Mouse (Mus musculus): ENCODE measurements around the gene Ipmk.

Gene Ipmk

DNA sequence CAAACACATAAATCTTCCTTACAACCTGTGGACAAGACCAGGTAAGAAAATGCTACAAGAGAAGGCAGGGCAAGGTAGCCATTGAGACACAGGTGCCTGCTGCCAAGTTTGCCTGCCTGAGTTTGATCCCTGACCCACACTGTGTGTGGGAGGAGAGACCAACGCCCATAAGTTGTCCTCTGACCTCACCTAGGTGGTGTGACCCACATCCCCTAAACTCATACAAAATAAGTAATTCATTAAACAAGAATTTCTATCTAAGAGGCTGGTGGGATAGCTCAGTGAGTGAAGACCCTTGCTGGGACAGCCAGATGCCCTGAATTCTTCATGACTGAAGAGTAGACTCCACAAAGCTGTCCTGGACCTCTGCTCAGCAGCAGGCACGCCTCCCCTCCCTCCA, 7.4 kb upstream of the Ipmk start:
- DNase-seq (ENCODE audit: low spot score in 2 of 2) = no peak

DNA sequence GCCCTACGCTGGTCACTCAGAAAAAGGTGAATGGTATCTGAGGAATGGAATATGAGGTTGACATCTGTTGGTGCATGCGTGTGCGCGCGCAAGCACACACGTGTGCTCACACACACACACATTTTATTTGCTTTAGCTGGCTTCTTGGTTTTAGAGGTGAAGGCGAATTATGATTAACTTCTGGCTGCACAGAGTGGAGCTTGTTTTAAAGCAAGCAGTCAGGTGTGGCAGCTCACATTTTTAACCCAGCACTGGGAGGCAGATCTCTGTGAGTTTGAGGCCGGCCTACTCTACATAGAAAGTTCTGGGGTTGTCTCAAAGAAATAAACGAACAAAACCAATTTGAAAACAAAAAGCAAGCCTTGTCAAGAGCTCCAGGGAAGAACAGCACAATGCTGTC, 6.3 kb upstream of the Ipmk start:
- DNase-seq (ENCODE audit: low spot score in 2 of 2) = no peak

DNA sequence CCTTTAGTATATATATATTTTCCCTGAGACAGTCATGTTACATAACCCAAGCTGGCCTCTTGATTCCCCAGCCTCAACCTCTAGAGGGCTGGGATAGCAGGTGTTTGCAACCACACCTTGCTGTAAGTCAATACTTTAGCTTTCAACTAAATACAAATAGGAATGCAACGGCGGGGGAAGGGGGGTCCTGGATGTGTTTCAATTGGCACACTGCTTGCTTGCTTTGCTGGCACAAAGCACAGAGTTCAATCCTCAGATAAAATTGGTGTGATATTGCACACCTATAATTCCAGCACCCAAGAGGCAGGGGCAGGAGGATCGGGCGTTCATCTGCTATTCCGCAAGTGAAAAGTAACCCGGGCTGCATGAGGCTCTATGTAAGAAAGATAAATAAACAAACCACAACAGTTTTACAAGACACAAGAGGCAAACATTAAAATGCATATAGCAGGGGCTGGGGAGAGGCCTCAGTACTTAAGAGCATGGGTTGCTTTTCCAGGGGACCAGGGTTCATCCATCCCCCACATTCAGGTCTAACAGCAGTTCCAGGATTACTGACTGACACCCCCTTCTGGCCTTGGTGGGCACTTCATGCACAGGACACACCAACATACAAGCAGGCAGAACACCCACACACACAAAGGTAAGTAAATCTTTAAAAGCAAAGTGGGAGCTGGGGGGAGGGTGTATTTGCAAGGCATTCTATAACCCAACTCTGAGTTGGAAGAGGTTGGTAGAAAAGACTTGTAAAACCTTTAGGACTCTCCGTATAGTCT, 5.3 kb upstream of the Ipmk start:
- DNase-seq (ENCODE audit: low spot score in 2 of 2) = no peak

DNA sequence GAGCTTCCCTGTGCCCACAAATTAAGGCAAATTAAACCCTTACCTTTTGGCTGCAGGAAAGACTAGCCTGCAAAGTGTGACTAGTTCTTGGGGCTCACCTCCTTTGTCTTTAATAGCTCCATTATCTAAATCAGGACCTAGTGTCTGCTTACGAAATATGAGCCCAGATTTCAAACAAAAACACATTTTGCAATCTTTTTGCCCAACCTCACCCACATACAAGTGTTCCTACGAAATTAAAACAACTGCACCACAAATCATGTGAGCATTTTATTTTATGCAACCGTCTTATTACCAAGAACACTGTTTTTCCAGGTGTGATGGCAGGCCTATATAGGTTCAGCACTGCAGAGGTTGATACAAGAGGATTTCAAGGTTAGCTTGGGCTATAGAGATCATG, 4.4 kb upstream of the Ipmk start:
- no peak for DNase-seq (ENCODE audit: low spot score in 2 of 2)

DNA sequence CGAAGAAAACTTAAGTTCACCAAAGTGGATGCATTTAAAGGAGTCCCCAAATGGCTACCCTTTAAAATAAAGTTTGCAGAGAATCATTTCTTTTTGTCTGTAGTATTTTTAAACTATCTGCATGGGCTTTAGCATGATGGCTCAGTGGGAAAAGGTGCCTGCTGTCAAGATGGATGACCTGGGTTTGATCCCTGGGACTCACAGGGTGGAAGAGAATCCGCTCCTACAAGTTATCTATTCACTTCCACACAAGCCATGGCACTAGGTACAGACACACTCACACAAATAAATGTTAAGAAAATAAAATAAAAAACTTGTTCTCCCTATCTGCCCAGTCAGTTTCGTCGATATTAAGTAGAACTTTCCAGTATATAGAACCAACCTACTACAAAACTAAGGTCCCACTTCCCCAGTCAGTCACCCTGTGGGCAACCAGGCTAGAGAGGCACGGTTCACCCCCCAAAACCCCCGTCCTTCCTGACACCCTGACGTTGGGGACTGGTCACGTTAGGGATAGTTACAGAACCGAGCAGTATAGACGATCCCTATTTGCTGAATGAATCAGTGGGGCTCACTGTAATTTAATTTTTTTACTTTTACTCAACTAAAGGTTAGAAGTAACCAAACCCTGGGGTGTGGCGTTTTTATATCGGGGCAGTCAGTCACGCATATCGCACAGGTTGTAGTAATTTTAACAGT, 3.8 kb upstream of the Ipmk start:
- DNase-seq (ENCODE audit: low spot score in 2 of 2) = no peak

DNA sequence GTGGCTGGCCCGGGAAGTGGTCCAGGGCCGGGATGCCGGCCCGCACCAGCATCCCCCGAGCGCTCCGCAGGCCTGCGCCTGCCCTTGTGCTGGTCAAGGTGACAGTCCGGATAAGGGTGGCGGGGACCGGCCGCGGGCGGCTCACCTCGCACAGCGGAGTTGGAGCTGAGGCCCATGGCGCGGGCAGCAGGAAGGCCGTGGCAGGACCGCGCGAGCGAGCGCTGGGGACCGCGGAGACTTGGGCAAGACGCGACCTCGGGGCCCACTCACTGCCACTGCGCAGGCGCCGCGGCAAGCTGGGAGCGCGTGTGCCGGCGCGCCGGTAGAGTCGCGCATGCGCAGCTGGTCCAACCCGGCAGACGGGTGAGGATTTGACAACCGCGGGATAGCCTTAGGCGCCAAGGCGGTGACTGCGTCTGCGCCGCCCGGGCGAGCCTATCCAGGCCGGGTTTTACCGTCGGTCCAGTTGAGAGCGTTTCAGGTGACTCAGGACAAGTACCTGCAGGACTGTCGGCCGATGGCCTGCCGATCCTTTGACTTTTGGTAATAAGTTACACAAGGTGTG, 2.9 kb upstream of the Ipmk start, which contains the start of gene Cisd1:
Gene Cisd1, minus strand, starts transcription at position 376 of the 565 bp plus-strand sequence.
- peak; percentile 90 to 94 for DNase-seq (ENCODE audit: low spot score in 2 of 2)

DNA sequence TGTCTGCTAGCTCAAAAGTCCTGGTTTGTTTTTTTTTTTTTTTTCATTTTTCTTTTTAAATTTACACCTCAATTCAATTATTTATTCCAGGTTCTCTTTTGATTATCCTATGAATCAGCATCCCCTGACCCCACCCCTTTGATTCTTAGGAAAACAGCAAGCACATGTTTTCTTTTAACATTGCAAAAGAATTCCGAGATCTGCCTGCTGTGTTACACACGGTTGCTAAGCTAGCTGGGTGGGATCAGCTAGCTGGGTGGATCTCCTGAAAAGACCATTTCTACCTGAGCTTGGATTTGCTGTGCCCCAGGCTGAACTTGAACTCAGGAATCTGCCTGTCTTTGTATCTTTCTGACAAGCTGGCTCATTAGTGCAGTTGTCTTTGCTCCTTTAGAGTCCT, 1.5 kb upstream of the Ipmk start:
- DNase-seq (ENCODE audit: low spot score in 2 of 2) = no peak

DNA sequence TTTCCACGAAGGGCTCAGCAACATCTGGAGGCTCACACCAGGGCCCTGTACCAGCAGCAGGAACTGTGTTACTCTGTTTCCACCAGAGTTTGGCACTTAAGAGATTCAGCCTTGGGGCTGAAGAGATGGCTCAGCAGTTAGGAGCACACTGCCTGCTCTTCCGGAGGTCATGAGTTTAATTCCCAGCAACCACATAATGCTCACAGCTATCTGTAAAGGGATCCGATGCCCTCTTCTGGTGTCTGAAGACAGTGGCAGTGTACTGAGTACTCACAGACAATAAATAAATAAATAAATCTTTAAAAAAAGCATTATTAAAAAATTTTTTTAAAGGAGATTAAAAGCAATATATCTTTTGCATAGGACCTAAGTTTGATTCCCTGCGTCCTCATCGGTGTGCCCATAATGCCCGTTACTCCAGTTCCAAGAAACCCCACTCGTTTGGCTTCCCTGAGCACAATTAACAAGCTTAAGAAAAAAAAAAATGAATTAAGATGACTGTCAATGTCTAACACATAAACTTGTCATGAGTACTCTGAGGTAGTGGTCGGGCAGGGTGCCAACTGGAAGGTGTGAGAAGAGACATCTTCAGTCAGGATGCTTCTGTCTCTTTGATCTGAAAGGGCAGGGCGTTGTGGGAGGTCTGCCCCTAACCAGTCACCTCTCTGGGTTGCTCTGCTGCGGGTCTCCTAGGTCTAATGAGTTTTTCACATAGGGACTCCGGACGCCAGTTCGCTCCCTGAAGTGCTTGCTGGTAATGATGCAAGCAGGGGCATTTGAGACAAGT, 648 bp upstream of the Ipmk start:
- DNase-seq (ENCODE audit: low spot score in 2 of 2) = no peak

DNA sequence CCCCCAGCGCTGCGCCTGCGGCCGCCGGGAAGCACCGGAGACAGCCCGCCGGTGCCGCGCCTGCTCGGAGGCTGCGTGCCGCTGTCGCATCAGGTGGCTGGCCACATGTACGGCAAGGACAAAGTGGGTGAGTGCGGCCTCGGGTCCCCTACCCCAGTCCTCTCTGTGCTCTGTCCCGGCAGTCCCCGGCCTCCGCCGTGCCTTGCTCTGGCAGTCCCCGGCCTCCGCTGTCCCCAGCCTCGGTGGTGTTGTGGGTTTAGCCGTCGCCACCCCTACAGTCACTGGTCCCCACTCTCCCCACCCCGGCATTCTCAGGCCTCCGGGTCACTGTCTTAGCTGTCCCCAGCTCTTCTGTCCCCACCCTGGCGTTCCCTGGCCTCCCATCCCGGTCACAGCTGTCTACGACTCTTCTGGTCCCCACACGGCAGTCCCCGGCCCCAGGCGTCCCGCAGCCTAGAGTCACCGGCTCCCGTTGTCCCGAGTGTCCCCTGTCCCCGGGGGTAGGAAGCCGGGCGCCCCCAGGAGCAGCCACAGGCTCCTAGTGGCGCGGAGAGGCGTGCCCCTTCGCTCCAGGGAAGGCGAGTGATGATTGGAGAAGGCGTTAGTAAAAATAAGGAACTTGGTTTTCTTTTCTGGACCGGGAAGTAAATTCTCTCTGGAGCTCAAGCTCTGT, 537 bp downstream of the Ipmk start:
- no peak for DNase-seq (ENCODE audit: low spot score in 2 of 2)

DNA sequence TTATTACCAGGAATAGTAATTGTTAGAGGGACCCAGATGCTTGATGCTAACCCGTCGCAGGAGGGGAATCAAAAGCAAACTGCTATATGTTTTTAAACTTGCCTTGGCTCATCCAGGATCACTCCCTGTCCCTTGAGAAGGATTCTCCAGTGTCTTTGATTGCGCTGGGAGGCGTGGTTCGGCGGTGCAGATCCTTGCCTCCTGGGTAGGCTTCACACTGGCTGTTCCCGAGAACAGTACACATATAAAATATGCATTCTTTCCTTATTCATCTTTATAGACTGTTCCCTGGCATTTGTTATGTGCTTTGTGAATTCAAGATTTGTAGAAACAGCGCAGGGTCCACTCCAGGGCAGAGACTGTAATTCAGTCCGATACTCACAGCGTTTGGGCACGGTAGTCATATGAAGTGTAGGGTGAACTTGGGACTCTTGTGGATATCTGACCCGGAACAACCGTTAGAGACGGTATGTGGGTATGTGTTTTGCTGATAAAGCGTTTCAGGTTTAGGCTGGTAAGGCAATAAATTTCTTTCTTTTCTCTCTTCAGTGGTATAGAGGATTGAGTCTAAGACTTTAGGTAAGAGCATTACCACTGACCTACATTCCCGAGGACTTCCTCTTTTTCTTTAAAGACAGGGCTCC, 1.2 kb downstream of the Ipmk start:
- no peak for DNase-seq (ENCODE audit: low spot score in 2 of 2)

DNA sequence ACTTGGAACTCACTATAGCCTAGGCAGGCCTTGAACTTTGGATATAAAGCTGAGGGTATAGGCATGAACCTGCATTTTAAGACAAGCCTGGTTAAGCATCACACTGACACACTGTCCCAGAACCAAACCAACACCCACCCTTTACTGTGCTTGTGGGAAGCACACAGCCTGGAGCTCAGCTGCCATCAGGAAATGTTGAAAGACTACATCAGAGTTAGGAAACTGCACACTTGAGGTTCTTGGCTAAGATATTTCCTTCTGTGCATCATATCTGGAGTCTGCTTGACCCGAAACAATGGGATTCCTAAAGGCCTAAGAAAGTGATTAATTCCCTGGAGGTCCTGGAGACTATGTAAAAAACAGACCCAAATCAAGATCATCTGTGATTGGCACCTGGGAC, 1.7 kb downstream of the Ipmk start:
- no peak for DNase-seq (ENCODE audit: low spot score in 2 of 2)

DNA sequence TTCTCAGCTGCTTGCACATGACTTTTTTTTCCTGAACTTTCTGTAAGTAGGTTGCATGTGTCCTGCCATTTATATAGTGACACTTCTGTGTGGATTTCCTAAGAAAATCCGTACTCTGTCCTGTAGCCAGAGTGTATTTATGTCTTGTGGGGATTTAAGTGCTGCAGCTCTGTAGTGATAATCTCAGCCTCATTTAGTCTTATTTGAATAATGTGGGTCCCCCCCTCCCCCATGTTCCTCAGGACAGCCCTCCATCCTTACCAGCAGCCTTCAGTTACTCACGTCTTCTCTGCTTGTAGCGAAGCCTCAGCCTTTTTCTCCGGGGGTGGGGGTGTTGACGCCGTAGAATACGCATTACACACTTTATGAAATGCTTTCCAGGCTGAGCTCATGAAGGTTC, 3.7 kb downstream of the Ipmk start:
- no peak for DNase-seq (ENCODE audit: low spot score in 2 of 2)

DNA sequence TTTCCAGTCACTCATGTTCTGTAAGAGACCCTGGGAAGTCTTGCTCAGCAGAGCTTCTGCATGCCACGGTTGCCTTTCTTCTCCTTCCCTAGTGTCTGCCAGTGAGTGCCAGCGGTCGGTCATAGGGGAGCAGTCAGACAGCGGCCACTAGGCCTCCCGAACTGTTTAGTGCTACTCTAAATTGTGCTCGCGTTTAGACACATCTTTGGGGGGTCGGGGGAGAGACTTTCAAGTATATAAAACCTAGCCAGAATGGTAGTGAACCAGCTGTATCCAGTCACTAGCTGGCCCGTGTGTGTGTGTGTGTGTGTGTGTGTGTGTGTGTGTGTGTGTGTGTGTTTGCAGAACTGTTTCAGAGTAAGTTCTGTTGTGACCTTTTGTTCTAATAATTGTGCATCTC, 6.3 kb downstream of the Ipmk start:
- no peak for DNase-seq (ENCODE audit: low spot score in 2 of 2)

DNA sequence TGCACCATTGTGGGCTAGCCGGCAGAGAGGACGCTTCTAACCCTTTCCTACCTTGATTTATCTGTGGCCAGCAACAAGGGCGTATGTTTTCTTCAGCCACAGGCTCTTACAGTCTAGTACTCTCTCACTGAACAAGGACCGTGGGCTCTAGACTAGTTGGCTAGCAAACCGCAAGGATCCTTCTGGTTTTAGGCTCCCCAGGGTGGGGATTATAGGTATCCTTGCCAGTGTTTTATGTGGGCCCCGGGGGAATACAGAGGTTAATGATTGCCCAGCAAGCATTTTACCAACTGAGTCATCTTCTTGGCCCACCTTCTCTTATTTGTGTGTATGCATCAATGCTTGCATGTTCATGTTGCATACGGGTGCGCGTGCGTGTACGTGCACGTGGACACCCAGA, 7.4 kb downstream of the Ipmk start:
- no peak for DNase-seq (ENCODE audit: low spot score in 2 of 2)

DNA sequence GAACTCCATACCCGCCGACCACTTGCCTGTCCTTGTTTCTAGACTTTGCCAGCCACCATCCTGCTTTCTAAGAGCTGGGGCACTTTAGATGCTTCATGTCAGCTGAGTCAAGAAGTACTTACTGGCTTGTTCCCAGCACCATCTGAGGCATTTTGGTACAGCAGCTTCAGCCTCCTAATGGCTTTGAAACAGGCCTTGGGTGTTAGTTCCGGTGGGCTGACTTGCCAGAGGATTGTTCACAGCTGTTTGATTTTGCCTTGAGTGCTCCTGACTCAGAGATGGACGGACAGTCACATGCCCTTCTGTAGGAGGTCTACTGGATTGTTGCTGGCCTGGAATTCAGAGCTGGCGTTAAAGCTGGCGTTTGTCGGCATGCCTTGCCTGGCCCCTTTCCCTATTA, 13.5 kb downstream of the Ipmk start:
- no peak for DNase-seq (ENCODE audit: low spot score in 2 of 2)

DNA sequence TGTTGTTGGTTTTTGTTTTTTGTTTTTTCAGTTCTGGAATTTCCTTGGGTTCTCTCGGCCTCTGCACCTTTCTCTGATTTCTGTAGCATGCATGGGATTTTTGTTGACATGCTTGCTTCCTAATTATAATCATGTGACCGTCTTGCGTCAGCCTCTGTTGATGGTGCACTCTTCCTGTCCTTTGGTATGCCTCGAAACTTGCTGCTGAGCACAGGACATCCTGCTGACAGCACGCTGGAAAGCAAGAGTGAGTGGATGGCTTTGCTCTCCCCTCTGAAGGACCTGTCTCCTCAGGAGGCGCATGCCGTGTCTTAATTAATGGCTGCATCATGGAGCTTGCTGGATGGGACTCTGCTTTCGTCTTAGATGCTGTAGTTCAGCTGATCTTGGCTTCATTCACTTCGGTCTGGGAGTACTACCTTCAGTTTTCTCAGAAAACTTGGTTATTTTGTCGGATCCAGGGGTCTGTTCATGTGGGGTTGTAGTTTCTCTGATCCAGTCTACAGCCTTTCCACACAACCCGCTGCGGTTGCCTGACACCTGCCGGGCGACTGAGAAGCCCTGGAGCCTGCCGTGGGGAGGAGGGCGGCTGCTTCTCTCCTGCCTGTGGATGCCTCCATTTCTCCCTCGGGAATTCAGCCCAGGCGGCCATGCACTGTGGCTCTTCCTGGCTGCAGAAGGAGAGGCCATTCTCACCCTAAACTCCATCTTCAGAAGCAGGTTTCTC, 14.4 kb downstream of the Ipmk start:
- no peak for DNase-seq (ENCODE audit: low spot score in 2 of 2)

DNA sequence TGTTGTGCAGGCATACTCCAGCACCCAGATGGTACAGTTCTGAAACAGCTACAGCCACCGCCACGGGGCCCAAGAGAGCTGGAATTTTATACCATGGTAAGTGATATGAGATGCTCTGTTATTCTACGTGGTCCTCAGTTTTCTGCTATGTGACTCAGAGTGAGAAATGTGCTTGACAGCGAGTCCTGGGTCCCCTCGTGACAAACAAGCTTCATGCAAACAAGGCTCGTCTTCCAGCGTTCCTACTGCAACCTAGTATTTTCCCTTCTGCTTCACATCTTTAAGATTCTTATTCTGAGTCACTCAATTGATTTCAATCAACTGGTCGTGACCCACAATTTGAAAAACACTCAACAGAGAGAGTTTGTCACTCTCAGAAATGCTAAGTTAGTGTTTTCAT, 15.9 kb downstream of the Ipmk start:
- no peak for DNase-seq (ENCODE audit: low spot score in 2 of 2)

DNA sequence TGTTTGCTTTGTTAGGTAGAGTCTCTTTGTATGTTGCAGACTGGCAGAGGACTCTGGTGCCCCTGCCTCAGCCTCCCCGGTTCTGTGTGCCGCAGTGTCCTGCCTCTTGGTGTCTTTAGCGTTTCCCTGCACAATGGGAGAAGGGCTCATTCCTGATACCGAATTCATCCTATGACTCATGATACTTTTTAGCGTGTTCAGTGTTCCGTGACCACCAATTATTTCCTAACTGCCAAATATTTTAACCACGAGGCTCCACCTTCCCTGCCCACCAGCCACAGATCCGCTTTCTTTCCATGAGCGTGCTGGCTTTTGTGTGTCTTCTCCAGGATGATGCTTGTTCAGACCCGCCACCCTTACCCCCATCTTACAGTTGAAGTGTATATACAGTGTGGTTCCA, 16.3 kb downstream of the Ipmk start:
- no peak for DNase-seq (ENCODE audit: low spot score in 2 of 2)

DNA sequence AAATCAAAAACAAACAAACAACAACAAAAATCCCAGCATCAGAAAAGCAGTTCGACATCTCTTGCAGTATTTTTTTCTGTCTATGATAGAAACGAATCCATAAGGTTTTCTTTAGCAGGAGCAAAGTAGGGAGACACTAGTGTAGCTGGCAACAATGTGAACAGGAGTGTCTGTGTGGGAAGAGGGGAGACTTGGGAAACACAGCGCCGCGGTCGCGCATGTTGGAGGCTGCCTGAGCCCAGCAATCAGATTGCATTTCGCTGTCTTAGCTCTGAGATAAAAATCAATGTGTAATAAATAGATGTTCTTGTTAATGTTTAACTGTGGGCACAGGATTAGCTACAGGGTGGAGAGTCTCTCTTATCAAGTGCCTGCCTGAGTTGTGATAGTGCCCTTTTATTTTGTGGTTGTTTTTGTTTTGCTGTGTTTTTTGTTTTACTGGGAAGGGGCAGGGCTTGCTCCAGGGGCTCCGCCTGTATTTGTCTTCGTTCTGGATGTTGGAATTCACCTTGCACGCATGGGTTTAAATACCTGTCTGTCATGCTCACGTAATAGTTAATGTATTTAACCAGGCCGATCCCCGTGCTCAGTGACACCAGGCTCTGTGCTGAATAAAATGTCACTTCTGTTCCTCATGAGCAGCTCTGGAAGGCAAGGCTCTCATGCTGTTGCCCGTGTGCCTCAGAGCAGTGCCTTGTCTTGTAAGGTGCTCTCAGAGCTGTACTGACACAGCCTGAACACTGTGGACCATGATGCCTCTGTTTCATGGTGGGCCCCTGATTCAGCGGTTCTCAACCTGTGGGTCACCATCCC, 20.8 kb downstream of the Ipmk start:
- no peak for DNase-seq (ENCODE audit: low spot score in 2 of 2)

DNA sequence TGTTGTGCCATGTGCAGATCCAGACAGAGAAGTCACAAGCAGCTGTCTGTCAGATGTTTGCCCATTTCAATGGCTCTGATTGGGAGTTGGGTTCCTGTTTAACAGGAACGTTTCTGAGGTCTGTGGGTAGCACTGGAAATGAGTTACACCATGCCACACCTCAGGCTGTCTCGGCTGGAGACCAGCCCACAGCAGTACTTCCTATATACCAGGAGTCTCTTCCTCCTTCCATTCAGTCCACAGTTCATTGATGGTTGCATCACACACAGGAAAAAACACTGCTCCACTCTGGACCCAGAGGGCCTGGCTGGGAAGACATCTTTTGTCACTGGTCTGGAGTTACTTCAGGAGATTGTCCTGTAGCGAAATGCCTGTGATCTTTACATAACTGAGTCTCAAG, 21.9 kb downstream of the Ipmk start:
- DNase-seq (ENCODE audit: low spot score in 2 of 2) = no peak

Measured in cerebellum, postnatal 4 days (tissue).